Mouse (Mus musculus): ENCODE results near the gene Olfr830. TPM values are rescaled to one million over a fixed set of nuclear protein-coding genes. Genes with fewer than 3 reads are reported as not detected.
"Not testable (repeated sequence)": the region's sequence is repeated elsewhere in the genome, so short reads cannot be mapped to it uniquely, and the experiment has no call there.

The Olfr830 gene
- total RNA-seq (2014; rRNA removed), result not detected in 2 replicates
- not detected in 2 replicates for polyA plus RNA-seq (2015; fragmentation: Nextera tagmentation; extraction: Ambion mirVana)

DNA sequence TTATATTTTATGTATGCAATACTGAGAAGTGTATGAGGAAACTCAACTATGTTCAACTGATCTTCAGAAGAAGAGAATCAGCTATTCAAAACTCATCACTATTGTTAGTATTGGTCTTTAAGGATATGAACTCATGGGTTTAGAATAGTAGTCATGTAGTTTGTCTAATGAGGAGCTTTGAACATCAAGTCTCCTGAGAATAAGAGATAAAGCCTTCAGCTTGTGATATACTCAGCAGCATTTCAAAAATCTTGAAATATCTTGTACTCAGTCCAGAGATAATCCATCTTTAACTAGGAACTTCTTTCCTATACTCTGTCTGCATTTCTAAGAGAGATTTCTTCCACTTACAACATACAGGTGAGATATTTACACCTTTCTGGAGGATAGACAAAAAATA, at the start of gene Olfr830:
Gene Olfr830 (plus strand): TSS at position 301 of the 400 bp plus-strand sequence.
- Histone ChIP-seq H3K4me1 (ENCODE audit: insufficient read depth, low read length) (no peaks in the 10 kb centered on the region), H3K27me3 (ENCODE audit: insufficient read depth, low read length) (no peaks in the 10 kb centered on the region), H3K9me3 (ENCODE audit: low read length) (no peaks in the 10 kb centered on the region), H3K9ac (replicated peaks; ENCODE audit: low read length) (no peak within 1 kb of the TSS), H3K36me3 (ENCODE audit: insufficient read depth, low read length) (no peaks in the 10 kb centered on the region), H3K4me2 (ENCODE audit: low read depth, low read length) (no peak within 1 kb of the TSS), H3K4me3 (ENCODE audit: low read length) (no peak within 1 kb of the TSS), H3K27ac (no peak within 1 kb of the TSS)
- ATAC-seq, result no peak
- TF ChIP-seq CTCF (IDR thresholded peaks at IDR 0.05; ENCODE audit: low read depth), result no peak
- DNase-seq (ENCODE audit: low spot score), result no peak

DNA sequence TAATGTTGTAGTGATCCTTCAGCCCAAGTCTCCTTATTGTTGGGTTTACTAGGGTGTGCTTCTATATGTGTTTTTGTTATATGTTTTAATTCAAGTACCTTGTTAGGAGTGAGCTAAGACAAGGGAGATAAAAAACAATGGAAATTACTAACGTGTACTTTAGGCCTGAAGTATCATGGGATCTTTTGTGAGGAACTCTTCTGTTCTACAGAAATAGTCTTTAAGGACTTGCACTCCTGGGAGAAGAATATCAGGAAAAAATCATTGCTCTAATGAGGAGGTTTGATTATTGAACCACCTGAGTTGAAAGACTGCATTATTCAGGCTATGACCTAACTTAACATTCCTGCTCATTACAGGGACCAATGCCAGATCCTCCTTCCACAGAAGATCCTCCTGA, 19.9 kb upstream of the Olfr830 start, which contains the start of gene Olfr829:
Gene Olfr829 (plus strand): TSS at position 301 of the 400 bp plus-strand sequence.
- TF ChIP-seq CTCF (IDR thresholded peaks at IDR 0.05; ENCODE audit: low read depth), result no peak
- Histone ChIP-seq H3K36me3 (ENCODE audit: insufficient read depth, low read length) (no peaks in the 10 kb centered on the region), H3K27me3 (ENCODE audit: insufficient read depth, low read length) (no peaks in the 10 kb centered on the region), H3K4me2 (ENCODE audit: low read depth, low read length) (no peak within 1 kb of the TSS), H3K9me3 (ENCODE audit: low read length) (no peaks in the 10 kb centered on the region), H3K9ac (replicated peaks; ENCODE audit: low read length) (no peak within 1 kb of the TSS), H3K4me1 (ENCODE audit: insufficient read depth, low read length) (no peaks in the 10 kb centered on the region), H3K4me3 (ENCODE audit: low read length) (no peak within 1 kb of the TSS), H3K27ac (no peak within 1 kb of the TSS)
- DNase-seq (ENCODE audit: low spot score) (no peak), ATAC-seq (no peak)
- WGBS, result 52% methylated on average over 1 of the region's 1 CpGs

DNA sequence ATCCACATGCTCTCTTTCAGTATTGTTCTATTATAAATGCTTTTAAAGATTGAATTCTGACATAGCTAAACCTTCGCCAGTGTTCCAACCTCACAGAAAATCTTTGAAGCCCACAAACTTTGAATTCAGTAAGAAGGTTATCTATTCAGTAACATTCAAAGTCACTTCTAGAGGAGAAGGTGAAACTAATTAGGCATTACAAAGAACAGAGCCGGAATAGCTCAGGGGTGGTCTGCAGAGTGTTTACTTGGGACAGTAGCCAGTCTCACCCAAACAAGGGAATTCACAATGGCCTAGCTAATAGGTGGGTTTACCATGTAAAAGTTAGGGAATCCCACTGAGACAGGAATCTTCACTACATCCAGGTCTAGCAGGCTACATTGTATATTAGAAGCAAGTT, 33.2 kb downstream of the Olfr830 start:
- H3K4me3 ChIP-seq (ENCODE audit: low read length); DNase-seq (ENCODE audit: low spot score); H3K9me3 ChIP-seq (ENCODE audit: low read length); ATAC-seq; H3K4me1 ChIP-seq (ENCODE audit: insufficient read depth, low read length); H3K27ac ChIP-seq; H3K36me3 ChIP-seq (ENCODE audit: insufficient read depth, low read length); H3K27me3 ChIP-seq (ENCODE audit: insufficient read depth, low read length); H3K4me2 ChIP-seq (ENCODE audit: low read depth, low read length); H3K9ac ChIP-seq (replicated peaks; ENCODE audit: low read length): not testable (repeated sequence)
- WGBS, result 55% methylated on average over 2 of the region's 2 CpGs

DNA sequence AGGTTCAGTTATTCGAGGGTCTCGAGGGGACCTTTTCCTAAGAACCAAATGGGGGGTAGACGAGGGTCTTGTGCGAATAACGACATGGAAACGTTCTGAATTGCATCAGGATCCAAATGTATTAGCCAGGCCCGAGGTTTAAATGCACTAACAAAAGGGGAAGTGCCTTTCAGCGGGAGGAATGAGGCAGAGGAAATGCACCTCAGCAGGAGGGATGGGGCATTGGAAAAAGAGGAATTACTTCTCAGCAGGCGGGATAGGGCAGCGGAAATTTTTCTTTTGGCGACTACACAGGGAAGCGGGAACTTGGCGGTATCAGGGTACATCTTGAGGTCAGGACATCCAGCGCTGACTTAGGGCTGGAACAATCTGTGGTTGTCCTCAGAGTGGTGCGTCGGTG, 53.4 kb downstream of the Olfr830 start:
- not testable (repeated sequence) for H3K4me2 ChIP-seq (ENCODE audit: low read depth, low read length); H3K27ac ChIP-seq

More for the DNA sequence above, 53.4 kb downstream of the Olfr830 start:
- not testable (repeated sequence) for H3K4me1 ChIP-seq (ENCODE audit: insufficient read depth, low read length); ATAC-seq; H3K36me3 ChIP-seq (ENCODE audit: insufficient read depth, low read length); H3K4me3 ChIP-seq (ENCODE audit: low read length); H3K27me3 ChIP-seq (ENCODE audit: insufficient read depth, low read length); H3K9me3 ChIP-seq (ENCODE audit: low read length); DNase-seq (ENCODE audit: low spot score); H3K9ac ChIP-seq (replicated peaks; ENCODE audit: low read length)
- 84% methylated on average over 16 of the region's 16 CpGs for WGBS

Other genes with a start within 250 kb of the Olfr830 start
- gene Muc16, start 200.2 kb upstream of the Olfr830 start, total RNA-seq (2014; rRNA removed), result under 0.01 TPM in 1 of 2 replicates, not detected in the other
- gene Muc16, start 200.2 kb upstream of the Olfr830 start, polyA plus RNA-seq (2015; fragmentation: Nextera tagmentation; extraction: Ambion mirVana), result not detected in 2 replicates
- not detected in 2 replicates for gene Olfr24, start 110.7 kb upstream of the Olfr830 start, total RNA-seq (2014; rRNA removed)
- gene Olfr24, start 110.7 kb upstream of the Olfr830 start, polyA plus RNA-seq (2015; fragmentation: Nextera tagmentation; extraction: Ambion mirVana), result not detected in 2 replicates
- not detected in 2 replicates for gene Olfr828, start 55.2 kb upstream of the Olfr830 start, total RNA-seq (2014; rRNA removed)
- gene Olfr828, start 55.2 kb upstream of the Olfr830 start, polyA plus RNA-seq (2015; fragmentation: Nextera tagmentation; extraction: Ambion mirVana), result not detected in 2 replicates
- gene Olfr829, start 19.8 kb upstream of the Olfr830 start, total RNA-seq (2014; rRNA removed), result not detected in 2 replicates
- not detected in 2 replicates for gene Olfr829, start 19.8 kb upstream of the Olfr830 start, polyA plus RNA-seq (2015; fragmentation: Nextera tagmentation; extraction: Ambion mirVana)
- not detected in 2 replicates for gene Olfr832, start 62.4 kb downstream of the Olfr830 start, total RNA-seq (2014; rRNA removed)
- not detected in 2 replicates for gene Olfr832, start 62.4 kb downstream of the Olfr830 start, polyA plus RNA-seq (2015; fragmentation: Nextera tagmentation; extraction: Ambion mirVana)
- gene Olfr834, start 113.3 kb downstream of the Olfr830 start, total RNA-seq (2014; rRNA removed), result not detected in 2 replicates
- not detected in 2 replicates for gene Olfr834, start 113.3 kb downstream of the Olfr830 start, polyA plus RNA-seq (2015; fragmentation: Nextera tagmentation; extraction: Ambion mirVana)
- gene Olfr835, start 158.0 kb downstream of the Olfr830 start, total RNA-seq (2014; rRNA removed), result not detected in 2 replicates
- gene Olfr835, start 158.0 kb downstream of the Olfr830 start, polyA plus RNA-seq (2015; fragmentation: Nextera tagmentation; extraction: Ambion mirVana), result not detected in 2 replicates
- not detected in 2 replicates for gene Olfr836, start 245.7 kb downstream of the Olfr830 start, total RNA-seq (2014; rRNA removed)
- gene Olfr836, start 245.7 kb downstream of the Olfr830 start, polyA plus RNA-seq (2015; fragmentation: Nextera tagmentation; extraction: Ambion mirVana), result not detected in 2 replicates

Data from hindbrain, postnatal 0 days (tissue).